ENCODE assay signal across 17 mouse cellular contexts in genomic region chr19:24323841-24324613, GRCm38 (mm10). TPM values are rescaled to one million over a fixed set of nuclear protein-coding genes. Genes with fewer than 3 reads are reported as not detected.
DNase-seq lines count a peak whose midpoint lies in the region; ATAC-seq lines count a peak whose summit lies in the region.
"Had no signal": no experiment of that assay in that cellular context is flagged by ENCODE, and none has a peak within 500 bp of the region (broad histone marks: within the 10 kb centered on the region; RNA-seq: fewer than 3 reads in every experiment).

No protein-coding gene starts in this region.

- 10% methylated on average over 10 of the region's 10 CpGs for WGBS in lung, embryonic 16.5 days

- peaks cover 10% of the 10 kb centered on the region for H3K4me1 ChIP-seq in lung, embryonic 16.5 days (replicated peaks; ENCODE audit: control insufficient read depth, insufficient read depth, low read length)
- H3K4me1 ChIP-seq: liver, embryonic 12.5 days had no signal

- H3K9me3 ChIP-seq in lung, embryonic 16.5 days (ENCODE audit: control insufficient read depth, low read length): no peaks in the 10 kb centered on the region
- H3K9me3 ChIP-seq: liver, embryonic 12.5 days had no signal

- H3K9ac ChIP-seq in lung, embryonic 16.5 days (ENCODE audit: low read length): no peak overlapping the region
- H3K9ac ChIP-seq: forebrain, postnatal 0 days; liver, embryonic 12.5 days had no signal

- H3K27me3 ChIP-seq in lung, embryonic 16.5 days (ENCODE audit: control insufficient read depth, insufficient read depth, low read depth, low read length): no peaks in the 10 kb centered on the region
- H3K27me3 ChIP-seq: liver, embryonic 12.5 days had no signal

- ATAC-seq in lung, embryonic 16.5 days (ENCODE audit: low read depth): no peak
- ATAC-seq: forebrain, postnatal 0 days; liver, embryonic 12.5 days had no signal

- H3K4me2 ChIP-seq in lung, embryonic 16.5 days (ENCODE audit: low read depth, low read length): no peak overlapping the region
- H3K4me2 ChIP-seq: liver, embryonic 12.5 days had no signal

- H3K4me3 ChIP-seq in lung, embryonic 16.5 days (ENCODE audit: low read length): no peak overlapping the region
- H3K4me3 ChIP-seq: liver, embryonic 12.5 days had no signal

- DNase-seq in heart, adult 11 months: peak; percentile 61
- no peak for DNase-seq in heart, postnatal 10 days
- DNase-seq in lung, postnatal 25 days (ENCODE audit: low spot score): no peak
- DNase-seq in embryo, embryonic 10 days (ENCODE audit: low spot score): peak; percentile 50
- peak; percentile 67 for DNase-seq in mesoderm, embryonic 11.5 days (ENCODE audit: low read depth, low spot score)
- DNase-seq in spleen, postnatal 36 days (ENCODE audit: low spot score in 2 of 2): no peak
- DNase-seq in thymus, postnatal 14 days: no peak
- DNase-seq: B cell, adult 2 months; cerebellum, adult 9-10 months; forebrain, postnatal 0 days; gastrocnemius, postnatal 25 days; kidney, adult 8-10 months; spleen, adult 18-20 months; thymus, adult 2 months had no signal

- peak overlapping the region; percentile 8; the same call in 1 of the 2 replicates for H3K27ac ChIP-seq in lung, embryonic 16.5 days (ENCODE audit: low read length)
- H3K27ac ChIP-seq: liver, embryonic 12.5 days; macrophage had no signal

- intact Hi-C loops in heart, postnatal 10 days (cut with DNase I): no loop called here

- H3K36me3 ChIP-seq in lung, embryonic 16.5 days (ENCODE audit: control insufficient read depth, insufficient read depth, low read length): no peaks in the 10 kb centered on the region
- H3K36me3 ChIP-seq: liver, embryonic 12.5 days had no signal

RNA-seq across cellular contexts. Expression of gene Fxn, which starts 43.6 kb away (rescaled TPM):
- total RNA-seq in heart, postnatal 10 days (2021): 10 to 100 TPM; 30.9 to 31.3 TPM
- polyA plus RNA-seq in lung, embryonic 16.5 days (2015; fragmentation: Nextera tagmentation; extraction: Ambion mirVana): 45.9 and 47.5 TPM in 2 replicates

Comparison
In these comparisons a context has a peak if more than half of its experiments do, and no peak if none do; other contexts are left out.
1. DNase-seq: peak in heart, adult 11 months (single experiment), embryo, embryonic 10 days (single experiment) and mesoderm, embryonic 11.5 days (single experiment); none in heart, postnatal 10 days (0 of 2), lung, postnatal 25 days (single experiment), spleen, postnatal 36 days (0 of 2) and thymus, postnatal 14 days (single experiment).